Mouse (Mus musculus) kidney, adult 11 months (tissue): ENCODE data around the gene Prl2c3.
"Not testable (repeated sequence)": the region's sequence is repeated elsewhere in the genome, so short reads cannot be mapped to it uniquely, and the experiment has no call there.

Experiments
- DNase-seq: peaks from one replicate; pipeline ENCODE4 v3.0.0; 2022

Gene Prl2c3

GRCm38 (mm10) chr13:12799979-12800378, at the start of gene Prl2c3:
TSS of gene Prl2c3 (minus strand) at chr13:12800079.
- not testable (repeated sequence) for DNase-seq

- not testable (repeated sequence) for DNase-seq
Measured at GRCm38 (mm10) chr13:12848254-12848653, 48.4 kb upstream of the Prl2c3 start.

GRCm38 (mm10) chr13:12844701-12845100, 44.8 kb upstream of the Prl2c3 start:
- DNase-seq: not testable (repeated sequence)

DNA sequence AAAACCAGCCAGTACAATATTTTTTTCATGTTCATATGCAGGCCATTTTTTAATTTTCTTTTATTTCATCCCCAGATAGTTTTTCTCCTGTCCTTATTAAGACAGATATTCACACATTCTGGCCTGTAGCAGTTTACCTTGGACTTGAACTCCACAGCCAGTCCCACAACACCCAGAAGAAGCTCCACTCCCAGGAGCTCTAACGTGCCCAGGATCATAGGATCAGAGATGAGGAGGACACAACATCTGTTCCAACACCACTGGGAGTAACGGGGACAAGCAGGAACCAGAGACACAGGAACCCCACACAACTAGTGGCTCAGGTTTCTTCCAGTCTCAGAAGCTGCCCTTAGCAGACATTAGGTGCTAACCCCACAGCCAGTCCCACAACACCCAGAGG, 37.7 kb upstream of the Prl2c3 start:
- not testable (repeated sequence) for DNase-seq

GRCm38 (mm10) chr13:12831769-12832168, 31.9 kb upstream of the Prl2c3 start:
- no peak for DNase-seq

GRCm38 (mm10) chr13:12829031-12829430, 29.2 kb upstream of the Prl2c3 start:
- DNase-seq: no peak

DNA sequence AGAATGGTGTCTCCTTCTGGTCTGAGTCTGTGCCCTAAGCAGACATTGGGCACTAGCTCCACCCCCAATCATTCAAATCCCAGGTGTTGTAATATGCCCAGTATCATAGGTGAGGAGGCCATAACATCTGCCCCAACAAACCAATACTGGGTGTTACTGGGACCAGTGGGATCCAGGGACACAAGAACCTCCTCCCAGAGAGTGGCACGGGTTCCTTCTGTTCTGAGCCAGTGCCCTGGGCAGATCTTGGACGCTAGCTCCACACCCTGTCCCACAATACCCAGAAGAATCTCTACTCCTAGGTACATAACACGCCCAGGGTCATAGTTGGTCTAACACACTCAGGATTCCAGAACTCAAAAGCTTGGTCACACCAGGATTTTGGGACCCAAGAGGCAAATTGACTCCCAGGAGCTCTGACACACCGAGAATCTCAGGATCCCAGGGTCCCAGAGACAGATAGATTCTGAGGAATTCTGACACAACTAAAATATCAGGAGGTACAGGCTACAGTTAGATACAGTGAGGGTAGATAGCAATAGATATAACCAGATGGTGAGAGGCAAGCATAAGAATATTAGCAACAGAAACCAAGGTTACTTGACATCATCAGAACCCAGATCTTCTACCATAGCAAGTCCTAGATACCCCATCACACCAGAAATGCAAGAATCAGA, 24.8 kb upstream of the Prl2c3 start:
- not testable (repeated sequence) for DNase-seq

DNA sequence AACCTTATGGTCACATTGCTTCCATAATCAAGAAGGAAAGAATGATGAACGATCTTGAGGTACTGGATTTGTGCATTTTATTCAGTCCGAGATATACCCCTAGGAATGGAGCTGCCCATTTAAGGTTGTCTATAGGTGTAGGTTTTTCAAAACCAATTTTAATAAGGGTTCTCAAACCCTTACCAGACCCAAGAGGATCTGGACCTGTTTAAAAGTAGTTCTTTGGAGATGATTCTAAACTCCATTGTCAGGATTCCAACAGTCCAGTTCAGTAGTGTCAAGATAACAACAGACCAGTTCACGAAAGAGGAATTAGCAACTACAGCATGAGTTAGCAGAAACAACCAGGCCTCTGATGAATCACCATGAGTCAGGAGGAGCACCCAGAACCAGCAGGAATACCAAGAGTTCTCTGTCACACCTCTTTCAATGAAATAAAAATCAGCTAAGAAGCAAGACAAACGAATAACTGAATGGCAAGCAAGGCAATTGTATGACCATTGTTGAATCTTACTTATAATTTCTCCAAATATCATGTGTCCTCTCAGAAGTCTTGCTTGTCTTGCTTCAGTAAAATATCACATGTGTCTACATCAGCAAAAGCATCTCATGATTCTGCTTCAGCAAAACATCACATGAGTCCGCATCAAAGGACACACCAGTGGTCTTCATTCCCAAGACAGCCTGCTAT, 14.0 kb upstream of the Prl2c3 start:
- DNase-seq: not testable (repeated sequence)

GRCm38 (mm10) chr13:12809591-12809990, 9.7 kb upstream of the Prl2c3 start:
- DNase-seq: no peak

DNA sequence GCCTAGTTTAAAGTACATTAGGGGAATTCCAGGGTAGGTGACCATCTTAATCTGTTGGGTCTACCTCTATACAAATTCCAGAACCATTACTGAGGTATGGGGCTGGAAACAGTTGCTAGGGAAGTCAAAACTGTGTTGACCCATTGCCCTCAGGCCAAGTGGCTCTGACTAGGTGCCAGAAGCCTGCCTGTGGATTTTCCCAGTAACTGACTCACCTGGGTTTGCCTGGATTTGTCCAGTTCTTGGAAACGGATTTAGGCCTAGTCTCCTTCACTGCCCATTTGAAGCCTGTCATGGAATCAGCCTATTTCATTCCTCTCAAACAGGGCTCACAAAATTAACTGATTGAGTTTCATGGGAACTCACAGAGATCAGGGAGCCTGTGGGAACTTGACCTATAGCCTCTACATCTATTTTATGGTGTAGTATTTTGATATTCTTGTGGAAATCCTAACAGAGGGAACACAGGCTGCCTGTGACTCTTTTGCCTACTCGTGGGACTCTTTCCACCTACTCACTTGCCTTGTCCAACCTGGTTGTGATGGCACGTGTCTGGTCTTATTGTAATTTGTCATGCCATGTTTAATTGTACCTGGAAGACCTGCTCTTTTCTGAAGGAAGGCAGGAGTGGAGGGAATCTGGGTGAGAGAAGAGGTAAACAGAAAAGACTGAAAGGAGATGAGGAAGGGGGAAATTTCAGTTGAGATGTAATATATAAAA, 9.1 kb upstream of the Prl2c3 start:
- not testable (repeated sequence) for DNase-seq

- DNase-seq: not testable (repeated sequence)
Measured at GRCm38 (mm10) chr13:12806496-12806895, 6.6 kb upstream of the Prl2c3 start.

DNA sequence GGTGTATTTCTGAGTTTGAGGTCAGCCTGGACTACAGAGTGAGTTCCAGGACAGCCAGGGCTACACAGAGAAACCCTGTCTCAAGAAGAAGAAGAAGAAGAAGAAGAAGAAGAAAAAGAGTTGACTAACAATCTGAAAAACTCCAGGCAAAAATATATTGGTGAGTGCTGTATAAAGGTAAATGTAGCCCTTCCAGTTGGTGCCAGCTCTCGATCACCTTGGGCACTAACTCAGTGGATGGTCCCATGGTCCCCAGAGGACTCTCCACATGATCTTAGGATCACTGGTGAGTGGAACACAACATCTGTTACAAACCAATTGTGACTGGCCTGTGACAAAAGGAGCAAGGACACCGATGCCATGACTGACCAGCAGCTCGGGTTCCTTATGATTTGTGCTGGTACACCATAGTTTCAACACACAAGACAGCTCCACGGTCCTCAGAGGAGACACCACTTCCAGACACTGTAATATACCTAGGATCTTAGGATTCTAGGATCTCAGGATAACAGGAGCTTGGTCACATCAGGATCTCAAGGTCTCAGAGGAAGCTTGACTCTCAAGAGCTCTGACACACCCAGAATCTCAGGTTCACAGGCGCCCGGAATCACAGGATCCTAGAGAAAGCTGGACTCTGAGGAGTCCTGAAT, 30.3 kb downstream of the Prl2c3 start:
- DNase-seq: not testable (repeated sequence)
